Mouse (Mus musculus) layer of hippocampus, adult 6 months (tissue): ENCODE measurements around the gene Sec22a. TPM values are rescaled to one million over a fixed set of nuclear protein-coding genes. Genes with fewer than 3 reads are reported as not detected.

Experiments
- long read RNA-seq, 2 experiments: library from polyadenylated mRNA; unstranded; transcript quantifications; one replicate each; pipeline ENCODE4 v2.0.0; 2019 to 2020
- polyA plus RNA-seq: library from polyadenylated mRNA; unstranded; fragments of <200 nt; fragmentation: Nextera tagmentation; gene quantifications from 2 replicates; pipeline ENCODE4 v1.2.3, GENCODE M21; 2021

Sec22a gene
- polyA plus RNA-seq, result 18.6 and 18.7 TPM in 2 replicates
- long read RNA-seq, experiment 1, transcript Sec22a-201 (7 exons, 3,992 nt), result major isoform, 40 of 52 reads
- long read RNA-seq, experiment 1, partial matches to known transcripts, result 5 of 52 reads
- long read RNA-seq, experiment 1, other reads (novel, unspliced or antisense), result 7 of 52 reads
- long read RNA-seq, experiment 2, transcript Sec22a-201 (7 exons, 3,992 nt), result major isoform, 72 of 91 reads
- long read RNA-seq, experiment 2, partial matches to known transcripts, result 7 of 91 reads
- long read RNA-seq, experiment 2, other reads (novel, unspliced or antisense), result 12 of 91 reads

GRCm38 (mm10) chr16:35363150-35364062 is at the start of gene Sec22a:
TSS of gene Sec22a (minus strand) at chr16:35363918.

Other genes starting within 250 kb of the Sec22a start
- 7.9 and 9.6 TPM in 2 replicates for gene Adcy5, start 209.0 kb downstream of the Sec22a start, polyA plus RNA-seq
- gene Pdia5, start 127.0 kb upstream of the Sec22a start, polyA plus RNA-seq, result 0.53 and 0.58 TPM in 2 replicates
- 2.6 and 3.2 TPM in 2 replicates for gene Sema5b, start 177.2 kb upstream of the Sec22a start, polyA plus RNA-seq